Mouse (Mus musculus): Measurements from ENCODE around the gene Csf3. TPM values are rescaled to one million over a fixed set of nuclear protein-coding genes. Genes with fewer than 3 reads are reported as not detected.
"Not testable (repeated sequence)": the region's sequence is repeated elsewhere in the genome, so short reads cannot be mapped to it uniquely, and the experiment has no call there.

Gene Csf3
- polyA plus RNA-seq, 1 experiment from 2014 or later: not detected

DNA sequence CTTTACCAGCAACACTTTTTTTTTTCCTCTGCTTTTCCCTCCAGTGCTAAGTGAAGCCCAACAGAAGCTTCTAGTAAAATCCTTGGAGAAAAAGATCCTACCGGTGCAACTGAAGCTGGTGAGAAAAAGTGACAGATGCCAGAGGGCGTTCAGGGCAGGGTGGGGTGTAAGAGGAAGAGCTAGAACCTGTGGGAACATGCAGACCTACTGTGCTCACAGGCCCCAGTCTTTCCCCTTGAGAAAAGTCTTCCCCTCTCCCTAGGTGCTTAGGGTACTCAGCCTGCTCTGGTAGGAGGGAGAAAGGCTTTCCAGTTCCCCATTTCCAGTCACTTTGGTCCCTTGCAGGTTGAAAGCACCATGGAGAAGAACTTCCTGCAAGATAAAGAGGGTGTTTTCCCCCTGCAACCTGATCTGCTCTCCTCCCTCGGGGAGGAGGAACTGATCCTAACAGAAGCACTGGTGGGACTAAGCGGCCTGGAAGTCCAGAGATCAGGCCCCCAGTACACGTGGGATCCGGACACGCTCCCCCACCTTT is 25.2 kb upstream of the Csf3 start:
- no peak overlapping the region for H3K4me3 ChIP-seq (ENCODE audit: low read depth, low read length)
- 41% methylated on average over 7 of the region's 7 CpGs for WGBS
- no peak for DNase-seq (ENCODE audit: low spot score)
- H3K27me3 ChIP-seq (replicated peaks; ENCODE audit: control insufficient read depth, insufficient read depth, low read length): no peaks in the 10 kb centered on the region
- no peak for ATAC-seq (ENCODE audit: low read depth)
- H3K4me1 ChIP-seq (ENCODE audit: control insufficient read depth, insufficient read depth, low read length): no peaks in the 10 kb centered on the region
- no peak overlapping the region for H3K9ac ChIP-seq (ENCODE audit: low read depth, low read length)
- H3K9me3 ChIP-seq (ENCODE audit: control insufficient read depth, low read length): no peaks in the 10 kb centered on the region
- no peak overlapping the region for H3K4me2 ChIP-seq (ENCODE audit: low read depth, low read length)
- H3K36me3 ChIP-seq (ENCODE audit: control insufficient read depth, insufficient read depth, low read length): no peaks in the 10 kb centered on the region
- no peak overlapping the region for H3K27ac ChIP-seq (replicated peaks; ENCODE audit: low read depth, low read length)

DNA sequence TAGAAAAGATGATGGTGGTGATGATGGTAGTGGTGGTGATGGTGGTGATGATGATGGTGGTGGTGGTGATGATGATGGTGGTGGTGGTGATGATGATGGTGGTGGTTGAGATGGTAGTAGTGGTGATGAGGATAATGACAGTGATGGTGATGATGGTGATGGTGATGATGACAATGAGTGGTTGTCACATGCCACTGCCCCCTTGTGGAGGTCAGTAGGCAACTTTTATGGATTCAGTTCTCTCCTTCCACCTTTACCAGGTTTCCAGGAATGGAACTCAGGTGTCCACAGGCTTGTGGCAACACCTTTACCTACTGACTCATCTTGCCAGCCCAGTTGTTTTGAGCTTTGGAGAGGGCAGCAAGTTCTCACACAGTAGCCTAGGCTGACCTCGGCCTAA is 21.0 kb upstream of the Csf3 start:
- Histone ChIP-seq H3K27me3 (replicated peaks; ENCODE audit: control insufficient read depth, insufficient read depth, low read length) (no peaks in the 10 kb centered on the region), H3K36me3 (ENCODE audit: control insufficient read depth, insufficient read depth, low read length) (0 out of 2 replicates have a peak, but pooled peaks cover 1% of the 10 kb centered on the region), H3K4me2 (ENCODE audit: low read depth, low read length) (no peak overlapping the region), H3K4me1 (ENCODE audit: control insufficient read depth, insufficient read depth, low read length) (peaks cover 6% of the 10 kb centered on the region), H3K9ac (ENCODE audit: low read depth, low read length) (no peak overlapping the region), H3K9me3 (ENCODE audit: control insufficient read depth, low read length) (no peaks in the 10 kb centered on the region), H3K27ac (replicated peaks; ENCODE audit: low read depth, low read length) (no peak overlapping the region), H3K4me3 (ENCODE audit: low read depth, low read length) (no peak overlapping the region)
- WGBS: 86% methylated on average over 1 of the region's 1 CpGs
- ATAC-seq (ENCODE audit: low read depth) (no peak), DNase-seq (ENCODE audit: low spot score) (no peak)

DNA sequence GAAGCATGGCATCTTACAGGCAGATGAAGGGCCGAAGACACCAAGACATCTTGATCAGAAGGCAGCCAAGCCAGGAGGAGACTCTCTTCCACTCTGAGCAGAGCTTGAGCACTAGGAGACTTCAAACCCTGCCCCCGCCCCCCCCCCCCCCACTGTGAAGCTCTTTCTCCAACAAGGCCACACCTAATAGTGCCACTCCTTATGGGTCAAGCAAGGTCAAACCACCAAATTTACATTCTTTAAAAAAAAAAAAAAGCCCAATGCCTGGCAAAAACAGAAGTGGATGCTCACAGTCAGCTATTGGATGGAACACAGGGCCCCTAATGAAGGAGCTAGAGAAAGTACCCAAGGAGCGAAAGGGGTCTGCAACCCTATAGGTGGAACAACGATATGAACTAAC is 20.5 kb upstream of the Csf3 start:
- H3K4me1 ChIP-seq (ENCODE audit: control insufficient read depth, insufficient read depth, low read length); ATAC-seq (ENCODE audit: low read depth); H3K27ac ChIP-seq (replicated peaks; ENCODE audit: low read depth, low read length); H3K36me3 ChIP-seq (ENCODE audit: control insufficient read depth, insufficient read depth, low read length); DNase-seq (ENCODE audit: low spot score); H3K27me3 ChIP-seq (replicated peaks; ENCODE audit: control insufficient read depth, insufficient read depth, low read length); H3K9me3 ChIP-seq (ENCODE audit: control insufficient read depth, low read length); H3K9ac ChIP-seq (ENCODE audit: low read depth, low read length); H3K4me2 ChIP-seq (ENCODE audit: low read depth, low read length); H3K4me3 ChIP-seq (ENCODE audit: low read depth, low read length): not testable (repeated sequence)
- WGBS: 85% methylated on average over 4 of the region's 4 CpGs

DNA sequence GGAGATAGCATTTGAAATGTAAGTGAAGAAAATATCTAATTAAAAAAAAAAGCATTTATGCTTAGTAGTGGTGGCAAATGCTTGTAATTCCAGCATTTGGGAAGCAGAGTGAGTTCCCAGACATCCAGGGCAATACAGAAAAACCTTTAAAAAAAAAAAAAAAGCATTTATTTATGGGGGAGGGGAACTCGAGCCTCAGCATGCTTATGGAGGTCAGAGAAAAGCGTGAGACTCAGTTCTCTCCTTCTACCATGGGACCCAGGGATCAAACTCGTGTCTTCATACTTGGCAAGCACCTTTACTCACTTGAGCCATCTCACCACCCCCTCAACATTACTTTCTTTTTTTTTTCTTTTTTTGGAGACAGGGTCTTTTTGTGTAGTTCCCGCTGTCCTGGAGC is 19.9 kb upstream of the Csf3 start:
- Histone ChIP-seq H3K9ac (ENCODE audit: low read depth, low read length) (no peak overlapping the region), H3K27me3 (replicated peaks; ENCODE audit: control insufficient read depth, insufficient read depth, low read length) (no peaks in the 10 kb centered on the region), H3K27ac (replicated peaks; ENCODE audit: low read depth, low read length) (no peak overlapping the region), H3K4me2 (ENCODE audit: low read depth, low read length) (no peak overlapping the region), H3K4me3 (ENCODE audit: low read depth, low read length) (no peak overlapping the region), H3K4me1 (ENCODE audit: control insufficient read depth, insufficient read depth, low read length) (peaks cover 6% of the 10 kb centered on the region), H3K9me3 (ENCODE audit: control insufficient read depth, low read length) (no peaks in the 10 kb centered on the region), H3K36me3 (ENCODE audit: control insufficient read depth, insufficient read depth, low read length) (peaks cover 13% of the 10 kb centered on the region)
- WGBS: 77% methylated on average over 4 of the region's 4 CpGs
- ATAC-seq (ENCODE audit: low read depth) (no peak), DNase-seq (ENCODE audit: low spot score) (no peak)

DNA sequence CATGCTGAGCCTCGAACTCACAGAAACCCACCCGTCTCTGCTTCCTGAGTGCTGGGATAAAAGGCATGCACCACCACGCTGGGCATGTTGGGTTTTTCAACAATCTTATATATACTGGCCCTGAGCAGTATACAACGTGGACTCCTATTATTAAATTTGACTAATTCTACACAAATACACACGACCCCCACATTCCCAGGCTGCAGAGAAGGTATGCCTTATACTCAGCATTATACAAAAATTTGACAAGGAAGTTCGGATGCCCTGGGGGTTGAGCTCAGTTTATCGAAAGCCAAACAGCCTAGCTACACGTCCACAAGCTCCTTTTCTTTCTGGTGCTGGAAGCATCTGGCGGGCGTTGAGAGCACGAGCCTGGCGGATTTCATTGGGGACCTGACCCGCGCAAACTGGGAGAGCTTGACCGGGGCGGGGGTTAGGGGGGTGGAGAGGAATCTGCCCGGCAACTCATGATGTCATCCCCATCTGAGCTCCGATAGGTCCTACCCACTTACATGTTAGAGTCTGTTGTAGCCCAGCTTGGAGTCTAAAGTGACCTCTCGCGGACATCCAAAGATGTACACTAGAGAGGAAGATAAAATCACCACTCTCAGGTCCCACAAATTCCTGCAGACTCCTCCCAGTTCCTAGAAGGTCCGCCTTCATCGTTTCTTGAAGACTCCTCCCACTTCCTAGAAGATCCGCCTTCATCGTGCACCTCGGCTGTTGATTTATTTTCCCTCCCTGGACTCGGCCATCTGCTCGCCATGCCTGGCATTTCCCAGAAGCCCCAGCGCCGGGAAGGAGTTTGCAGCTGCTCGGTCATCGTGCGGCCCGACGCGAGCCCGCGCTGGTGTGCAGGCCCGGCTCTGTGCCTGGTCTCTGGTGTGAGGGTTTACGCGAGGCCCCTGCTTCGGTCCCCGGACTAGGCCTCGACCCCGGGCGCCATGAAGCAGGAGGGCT is 19.0 kb upstream of the Csf3 start, which contains the start of gene Psmd3:
Gene Psmd3, plus strand, starts transcription at position 769 of the 960 bp plus-strand sequence.
- 4% methylated on average over 39 of the region's 45 CpGs for WGBS

DNA sequence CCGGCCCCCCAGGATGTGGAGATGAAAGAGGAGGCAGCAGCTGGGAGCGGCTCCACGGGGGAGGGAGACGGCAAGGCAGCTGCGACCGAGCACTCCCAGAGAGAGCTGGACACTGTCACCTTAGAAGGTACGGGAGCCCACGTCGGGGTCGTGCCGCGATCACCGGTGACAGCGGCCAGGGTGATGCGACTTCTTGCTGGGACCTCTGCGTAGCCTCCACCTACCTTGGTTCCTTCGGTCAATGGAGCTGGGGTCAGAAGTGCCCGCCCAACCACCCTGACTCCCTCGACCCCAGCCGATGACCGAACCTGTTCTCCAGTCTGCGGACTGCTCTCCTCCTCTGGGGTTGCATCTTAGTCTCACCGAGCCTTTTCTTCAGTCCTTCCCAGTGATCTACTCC is 18.3 kb upstream of the Csf3 start:
- ATAC-seq (ENCODE audit: low read depth) (peak; percentile 5; the same call in 1 of the 2 replicates), DNase-seq (ENCODE audit: low spot score) (no peak)
- Histone ChIP-seq H3K4me2 (ENCODE audit: low read depth, low read length) (peak overlapping the region; percentile 87), H3K27ac (replicated peaks; ENCODE audit: low read depth, low read length) (peak overlapping the region; percentile 70), H3K9ac (ENCODE audit: low read depth, low read length) (peak overlapping the region; percentile 100), H3K4me3 (ENCODE audit: low read depth, low read length) (peak overlapping the region; percentile 99), H3K9me3 (ENCODE audit: control insufficient read depth, low read length) (no peaks in the 10 kb centered on the region), H3K4me1 (ENCODE audit: control insufficient read depth, insufficient read depth, low read length) (peaks cover 6% of the 10 kb centered on the region), H3K36me3 (ENCODE audit: control insufficient read depth, insufficient read depth, low read length) (peaks cover 29% of the 10 kb centered on the region), H3K27me3 (replicated peaks; ENCODE audit: control insufficient read depth, insufficient read depth, low read length) (no peaks in the 10 kb centered on the region)
- under 1% methylated on average over 11 of the region's 23 CpGs for WGBS

More for the DNA sequence above, 19.0 kb upstream of the Csf3 start, which contains the start of gene Psmd3:
- Histone ChIP-seq H3K9me3 (ENCODE audit: control insufficient read depth, low read length) (no peaks in the 10 kb centered on the region), H3K36me3 (ENCODE audit: control insufficient read depth, insufficient read depth, low read length) (peaks cover 22% of the 10 kb centered on the region), H3K4me1 (ENCODE audit: control insufficient read depth, insufficient read depth, low read length) (peaks cover 6% of the 10 kb centered on the region), H3K27me3 (replicated peaks; ENCODE audit: control insufficient read depth, insufficient read depth, low read length) (no peaks in the 10 kb centered on the region), H3K27ac (replicated peaks; ENCODE audit: low read depth, low read length) (peak within 1 kb of the TSS; percentile 78), H3K9ac (ENCODE audit: low read depth, low read length) (peak within 1 kb of the TSS; percentile 100), H3K4me3 (ENCODE audit: low read depth, low read length) (peak within 1 kb of the TSS; percentile 99), H3K4me2 (ENCODE audit: low read depth, low read length) (peak within 1 kb of the TSS; percentile 87)
- DNase-seq (ENCODE audit: low spot score) (peak; percentile 99), ATAC-seq (ENCODE audit: low read depth) (peak; percentile 97)

DNA sequence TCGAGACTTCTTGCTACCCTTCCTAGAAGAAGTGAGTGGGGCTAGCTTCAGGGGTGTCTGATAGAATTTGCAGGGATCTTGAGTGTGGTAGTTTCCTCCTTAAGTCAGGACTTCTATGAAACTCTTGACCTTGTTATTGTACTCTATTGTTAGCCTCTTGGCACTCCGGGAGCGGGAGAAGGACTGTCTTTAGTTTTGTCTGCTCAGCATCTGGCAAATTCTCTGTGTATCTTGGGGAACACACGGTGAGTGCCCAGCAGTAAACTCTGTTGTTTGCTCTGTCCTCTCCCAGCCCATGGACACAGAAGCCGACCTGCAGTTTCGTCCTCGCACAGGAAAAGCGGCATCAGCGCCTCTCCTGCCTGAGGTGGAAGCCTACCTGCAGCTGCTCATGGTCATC is 15.4 kb upstream of the Csf3 start:
- H3K4me2 ChIP-seq (ENCODE audit: low read depth, low read length): no peak overlapping the region
- H3K36me3 ChIP-seq (ENCODE audit: control insufficient read depth, insufficient read depth, low read length): peaks cover 50% of the 10 kb centered on the region
- peaks cover 6% of the 10 kb centered on the region for H3K4me1 ChIP-seq (ENCODE audit: control insufficient read depth, insufficient read depth, low read length)
- no peak overlapping the region for H3K4me3 ChIP-seq (ENCODE audit: low read depth, low read length)
- no peaks in the 10 kb centered on the region for H3K9me3 ChIP-seq (ENCODE audit: control insufficient read depth, low read length)
- H3K27ac ChIP-seq (replicated peaks; ENCODE audit: low read depth, low read length): no peak overlapping the region
- ATAC-seq (ENCODE audit: low read depth) (no peak), DNase-seq (ENCODE audit: low spot score) (no peak)
- WGBS: 91% methylated on average over 9 of the region's 9 CpGs
- no peaks in the 10 kb centered on the region for H3K27me3 ChIP-seq (replicated peaks; ENCODE audit: control insufficient read depth, insufficient read depth, low read length)
- no peak overlapping the region for H3K9ac ChIP-seq (ENCODE audit: low read depth, low read length)

DNA sequence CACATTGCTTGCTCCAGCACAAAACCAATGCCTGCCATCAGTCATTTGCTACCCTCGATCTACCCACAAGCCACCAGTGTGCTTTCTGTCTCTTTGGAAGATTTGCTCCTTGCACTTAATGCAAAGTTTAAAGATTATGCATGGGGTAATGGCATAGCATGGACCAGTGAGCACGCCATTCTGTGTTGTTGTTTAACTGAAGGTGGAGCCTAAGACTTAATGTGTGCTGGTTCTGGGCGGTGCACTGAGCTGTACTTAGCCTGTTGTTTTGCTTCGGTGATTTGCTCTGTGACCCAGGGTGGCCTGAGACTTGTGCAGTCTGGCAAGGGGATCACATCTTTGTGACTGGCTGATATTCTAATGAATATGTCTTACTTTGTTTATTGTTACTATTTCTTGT is 14.1 kb upstream of the Csf3 start:
- Histone ChIP-seq H3K36me3 (ENCODE audit: control insufficient read depth, insufficient read depth, low read length) (peaks cover 63% of the 10 kb centered on the region), H3K4me3 (ENCODE audit: low read depth, low read length) (no peak overlapping the region), H3K27me3 (replicated peaks; ENCODE audit: control insufficient read depth, insufficient read depth, low read length) (no peaks in the 10 kb centered on the region), H3K9me3 (ENCODE audit: control insufficient read depth, low read length) (no peaks in the 10 kb centered on the region), H3K9ac (ENCODE audit: low read depth, low read length) (no peak overlapping the region), H3K4me2 (ENCODE audit: low read depth, low read length) (no peak overlapping the region), H3K4me1 (ENCODE audit: control insufficient read depth, insufficient read depth, low read length) (peaks cover 6% of the 10 kb centered on the region), H3K27ac (replicated peaks; ENCODE audit: low read depth, low read length) (no peak overlapping the region)
- DNase-seq (ENCODE audit: low spot score) (no peak), ATAC-seq (ENCODE audit: low read depth) (no peak)
- WGBS: 90% methylated on average over 4 of the region's 4 CpGs

All from embryonic facial prominence, embryonic 14.5 days (tissue).